Mouse (Mus musculus) lung, postnatal 0 days (tissue): ENCODE results near the gene Havcr1.

Source experiments
- CTCF ChIP-seq: IDR thresholded peaks from 2 replicates; pipeline ENCODE4 v1.5.1; 2016; ENCODE audit warnings: antibody characterized with exemption, mild to moderate bottlenecking
- EP300 ChIP-seq: IDR thresholded peaks from 2 replicates; pipeline ENCODE4 v1.6.1; 2016; ENCODE audit warnings: antibody characterized with exemption, mild to moderate bottlenecking, control low read depth

DNA sequence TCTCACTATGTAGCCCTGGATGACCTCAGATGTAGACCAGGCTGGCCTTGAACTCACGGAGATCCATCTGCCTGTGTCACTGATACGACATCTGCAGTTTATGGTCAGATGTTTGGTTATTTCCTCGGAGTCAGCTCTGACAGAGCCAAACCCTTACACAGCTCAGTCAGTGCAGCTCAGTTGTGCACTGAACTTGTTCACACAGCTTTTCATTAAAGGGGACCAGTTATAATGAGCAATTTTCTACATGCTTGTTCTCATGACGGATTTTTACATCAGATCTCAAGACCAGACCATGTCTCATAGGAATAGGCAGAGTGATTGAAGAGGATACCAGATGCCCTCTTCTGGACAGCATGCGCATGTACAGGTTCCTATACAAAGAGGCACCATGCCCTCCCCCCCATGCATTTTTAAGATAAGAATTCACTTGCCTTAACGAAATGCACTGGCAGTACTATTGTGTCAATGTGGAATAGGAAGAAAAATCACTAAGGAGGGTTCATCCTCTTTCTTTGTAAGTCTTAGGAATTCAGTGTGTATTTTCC is 1.6 kb upstream of the Havcr1 start:
- TF ChIP-seq CTCF, result peak; percentile 60
- TF ChIP-seq EP300, result no peak
